Mouse (Mus musculus) kidney, adult 2 months (tissue): ENCODE measurements around the gene Gm3776.

Experiments used
- CTCF ChIP-seq: fragments of 200-500 bp; conservative IDR thresholded peaks from 2 replicates; pipeline ENCODE4 v1.5.1; 2011; ENCODE audit warnings: low read depth, mild to moderate bottlenecking, control low read depth, low read length, moderate library complexity, mixed read lengths; ENCODE audit not compliant: insufficient read depth, insufficient read length
- POLR2A ChIP-seq: fragments of 200-500 bp; IDR thresholded peaks from one replicate; pipeline ENCODE4 v1.6.1; 2011; ENCODE audit warnings: low read depth, low read length, control low read depth

GRCm38 (mm10) chr9:78222616-78223015, 34.3 kb upstream of the Gm3776 start:
- TF ChIP-seq CTCF (no peak), POLR2A (no peak)
